Mouse (Mus musculus): Measurements from ENCODE around the gene Metrnl. TPM values are rescaled to one million over a fixed set of nuclear protein-coding genes. Genes with fewer than 3 reads are reported as not detected.

Metrnl gene
- polyA plus RNA-seq, 1 experiment from 2014 or later, result 1.9 TPM

DNA sequence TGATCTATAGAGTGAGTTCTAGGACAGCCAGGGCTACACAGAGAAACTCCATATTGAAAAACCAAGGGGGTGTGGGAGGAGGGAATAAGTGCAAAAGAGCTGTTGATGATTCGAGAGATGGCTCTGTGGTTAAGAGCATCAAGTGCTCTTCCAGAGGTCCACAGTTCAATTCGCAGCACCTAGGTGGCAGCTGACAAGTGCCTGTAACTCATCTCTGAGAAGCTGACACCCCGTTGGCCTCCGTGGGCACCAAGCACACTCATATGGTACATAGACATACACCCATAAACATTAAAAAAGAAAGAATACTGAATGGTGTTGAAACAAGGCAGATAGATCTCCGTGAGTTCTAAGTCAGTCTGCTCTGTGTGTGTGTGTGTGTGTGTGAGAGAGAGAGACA lies 32.6 kb upstream of the Metrnl start:
- no peak overlapping the region for H3K9ac ChIP-seq
- H3K27ac ChIP-seq, result no peak overlapping the region
- peaks cover 9% of the 10 kb centered on the region for H3K4me1 ChIP-seq
- peaks cover 12% of the 10 kb centered on the region; the same call in 1 of the 2 replicates for H3K36me3 ChIP-seq (ENCODE audit: poor library complexity, severe bottlenecking)
- no peaks in the 10 kb centered on the region for H3K9me3 ChIP-seq (replicated peaks)
- no peak overlapping the region for H3K4me2 ChIP-seq
- no peak for ATAC-seq
- H3K4me3 ChIP-seq, result no peak overlapping the region
- 93% methylated on average over 5 of the region's 5 CpGs for WGBS
- no peaks in the 10 kb centered on the region for H3K27me3 ChIP-seq

DNA sequence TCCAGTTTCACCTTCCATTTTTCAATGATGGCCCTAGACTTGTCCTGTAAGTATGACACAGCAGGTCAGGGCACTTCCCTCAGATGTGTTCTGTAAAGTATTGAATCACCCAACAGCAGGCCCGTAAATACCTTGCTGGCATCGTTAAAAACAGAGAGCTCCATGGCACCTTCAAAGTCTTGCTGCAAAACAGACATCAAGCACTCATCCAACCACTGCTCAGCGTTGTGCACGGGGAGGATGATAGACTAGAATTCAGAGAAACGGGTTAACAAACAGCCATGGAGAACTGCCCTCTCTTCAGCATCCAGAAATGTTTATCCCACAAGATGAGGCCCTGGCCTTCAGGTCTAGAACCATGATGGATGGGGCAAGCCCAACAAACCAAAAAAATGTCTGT lies 30.4 kb upstream of the Metrnl start:
- H3K9me3 ChIP-seq (replicated peaks), result 0 out of 2 replicates have a peak, but pooled peaks cover 2% of the 10 kb centered on the region
- no peak overlapping the region for H3K4me3 ChIP-seq
- H3K36me3 ChIP-seq (ENCODE audit: poor library complexity, severe bottlenecking), result peaks cover 9% of the 10 kb centered on the region; the same call in 1 of the 2 replicates
- peaks cover 9% of the 10 kb centered on the region for H3K4me1 ChIP-seq
- H3K27me3 ChIP-seq, result no peaks in the 10 kb centered on the region
- no peak overlapping the region for H3K4me2 ChIP-seq
- WGBS, result 94% methylated on average over 5 of the region's 5 CpGs
- no peak overlapping the region for H3K27ac ChIP-seq
- no peak overlapping the region for H3K9ac ChIP-seq
- ATAC-seq, result no peak

DNA sequence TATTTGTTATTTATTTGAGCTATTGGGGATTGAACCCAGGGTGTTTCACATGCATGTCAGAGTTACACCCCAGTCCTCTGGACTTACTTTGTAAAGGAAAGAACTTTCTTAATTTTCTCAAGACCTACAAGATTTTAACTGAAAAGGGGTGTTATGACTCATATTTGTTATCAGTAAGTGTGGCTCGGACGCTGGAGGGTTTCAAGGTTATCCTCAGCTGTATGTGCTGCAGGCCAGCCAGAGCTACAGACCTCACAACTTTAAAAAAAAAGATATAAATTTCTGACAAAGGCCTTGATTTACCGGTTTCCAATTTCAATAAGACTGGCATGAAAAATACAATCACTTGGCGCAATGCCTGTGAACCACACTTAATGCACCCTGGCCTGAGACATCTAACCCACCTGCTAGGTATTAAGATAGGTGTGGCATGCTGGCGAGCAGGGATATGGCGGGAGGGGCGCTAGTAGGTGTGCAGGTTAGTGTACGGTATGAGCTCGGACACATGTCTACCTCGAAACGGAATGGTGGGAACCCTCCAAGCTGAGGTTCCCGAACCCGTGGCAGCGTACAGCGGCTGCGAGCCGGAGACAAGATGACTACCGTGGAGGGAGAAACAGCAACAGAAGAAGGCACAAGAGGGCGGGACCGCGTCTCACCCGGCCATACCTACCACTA lies 28.9 kb upstream of the Metrnl start:
- Histone ChIP-seq H3K36me3 (ENCODE audit: poor library complexity, severe bottlenecking) (peaks cover 9% of the 10 kb centered on the region; the same call in 1 of the 2 replicates), H3K4me3 (peak overlapping the region; percentile 67), H3K27me3 (no peaks in the 10 kb centered on the region), H3K4me1 (peaks cover 9% of the 10 kb centered on the region), H3K4me2 (peak overlapping the region; percentile 81), H3K9me3 (replicated peaks) (0 out of 2 replicates have a peak, but pooled peaks cover 5% of the 10 kb centered on the region), H3K9ac (peak overlapping the region; percentile 81), H3K27ac (peak overlapping the region; percentile 89)
- WGBS, result 4% methylated on average over 22 of the region's 22 CpGs
- peak; percentile 57; the same call in 1 of the 2 replicates for ATAC-seq

DNA sequence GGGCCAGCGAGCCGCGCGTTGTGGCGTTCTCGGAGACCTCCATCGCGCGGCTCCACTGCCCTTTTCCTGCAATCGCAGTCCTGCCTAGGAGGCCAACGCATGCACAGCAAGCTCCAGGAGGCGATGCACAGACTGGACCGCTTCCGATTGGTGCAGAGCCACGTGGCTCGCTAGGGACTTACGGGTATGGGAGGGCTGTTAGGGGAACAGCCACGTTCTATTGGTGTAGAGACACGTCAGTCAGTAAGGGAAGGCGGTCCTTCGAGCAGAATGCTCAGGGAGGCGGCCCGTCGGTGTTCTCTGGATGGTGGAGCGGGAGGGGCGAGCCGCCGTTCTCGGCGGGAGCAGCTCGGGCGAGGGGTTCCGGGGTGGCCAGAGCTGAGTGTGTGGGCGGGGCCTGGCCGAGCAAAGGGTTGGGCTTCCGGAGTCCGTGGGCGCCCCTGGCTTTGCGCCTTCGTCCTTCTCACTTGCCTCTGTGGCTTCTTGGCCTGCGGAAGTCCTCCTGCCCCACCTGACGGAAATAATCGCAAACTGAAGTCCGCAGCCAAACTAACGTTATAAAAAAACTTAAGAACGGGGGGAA lies 28.3 kb upstream of the Metrnl start, which contains the start of gene B3gntl1:
TSS of gene B3gntl1 (minus strand) at position 164 of the 583 bp plus-strand sequence.
- H3K4me1 ChIP-seq, result peaks cover 9% of the 10 kb centered on the region
- H3K36me3 ChIP-seq (ENCODE audit: poor library complexity, severe bottlenecking), result peaks cover 6% of the 10 kb centered on the region; the same call in 1 of the 2 replicates
- H3K4me3 ChIP-seq, result peak within 1 kb of the TSS; percentile 67
- H3K9ac ChIP-seq, result peak within 1 kb of the TSS; percentile 81
- 0 out of 2 replicates have a peak, but pooled peaks cover 5% of the 10 kb centered on the region for H3K9me3 ChIP-seq (replicated peaks)
- H3K4me2 ChIP-seq, result peak within 1 kb of the TSS; percentile 81
- WGBS, result under 1% methylated on average over 46 of the region's 46 CpGs
- peak within 1 kb of the TSS; percentile 89 for H3K27ac ChIP-seq
- no peaks in the 10 kb centered on the region for H3K27me3 ChIP-seq
- ATAC-seq, result peak; percentile 100

DNA sequence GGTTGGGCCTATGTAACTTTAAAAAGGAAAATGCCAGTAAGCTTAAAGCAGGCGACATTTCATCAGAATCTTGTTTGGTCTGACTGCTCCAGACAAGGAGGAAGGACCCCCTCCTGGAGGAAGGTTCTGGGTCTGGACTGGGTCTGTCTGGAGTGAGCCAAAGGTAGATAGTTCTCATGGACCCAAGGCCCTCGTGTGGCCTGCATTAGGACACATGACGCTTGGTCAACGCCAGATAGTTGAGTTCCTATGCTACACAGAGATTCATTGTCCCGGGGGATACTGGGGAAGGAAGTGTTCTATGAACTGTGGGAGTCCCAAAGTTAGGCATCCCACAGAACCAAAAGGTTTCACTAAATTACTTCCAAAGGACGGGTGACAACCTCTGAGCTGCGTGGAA lies 27.7 kb upstream of the Metrnl start:
- peaks cover 3% of the 10 kb centered on the region; the same call in 1 of the 2 replicates for H3K36me3 ChIP-seq (ENCODE audit: poor library complexity, severe bottlenecking)
- H3K4me1 ChIP-seq, result peaks cover 9% of the 10 kb centered on the region
- ATAC-seq, result peak; percentile 0; the same call in 1 of the 2 replicates
- H3K27me3 ChIP-seq, result no peaks in the 10 kb centered on the region
- H3K9me3 ChIP-seq (replicated peaks), result 0 out of 2 replicates have a peak, but pooled peaks cover 5% of the 10 kb centered on the region
- H3K9ac ChIP-seq, result peak overlapping the region; percentile 65
- peak overlapping the region; percentile 81 for H3K4me2 ChIP-seq
- H3K27ac ChIP-seq, result peak overlapping the region; percentile 63
- 74% methylated on average over 7 of the region's 7 CpGs for WGBS
- H3K4me3 ChIP-seq, result peak overlapping the region; percentile 67

DNA sequence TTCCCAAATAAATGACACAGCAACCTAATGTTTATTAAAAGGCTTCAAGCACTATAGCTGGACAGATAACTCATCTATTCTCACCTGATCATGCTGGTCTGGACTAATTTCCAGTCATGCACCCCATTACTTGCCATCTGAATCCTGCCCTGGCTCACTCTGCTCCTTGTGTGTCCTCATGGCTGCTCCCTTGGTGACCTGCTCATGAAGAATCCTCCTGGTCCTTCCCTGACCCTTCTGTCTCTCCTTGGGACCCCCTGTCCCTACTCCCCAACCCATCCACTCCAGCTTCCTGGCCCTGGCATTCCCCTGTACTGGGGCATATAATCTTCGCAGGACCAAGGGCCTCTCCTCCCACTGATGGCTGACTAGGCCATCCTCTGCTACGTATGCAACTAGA lies 24.5 kb upstream of the Metrnl start:
- Histone ChIP-seq H3K4me2 (no peak overlapping the region), H3K27me3 (no peaks in the 10 kb centered on the region), H3K27ac (no peak overlapping the region), H3K9ac (no peak overlapping the region), H3K36me3 (ENCODE audit: poor library complexity, severe bottlenecking) (no peaks in the 10 kb centered on the region), H3K4me1 (peaks cover 9% of the 10 kb centered on the region), H3K4me3 (no peak overlapping the region), H3K9me3 (replicated peaks) (0 out of 2 replicates have a peak, but pooled peaks cover 5% of the 10 kb centered on the region)
- no peak for ATAC-seq
- 85% methylated on average over 2 of the region's 2 CpGs for WGBS

DNA sequence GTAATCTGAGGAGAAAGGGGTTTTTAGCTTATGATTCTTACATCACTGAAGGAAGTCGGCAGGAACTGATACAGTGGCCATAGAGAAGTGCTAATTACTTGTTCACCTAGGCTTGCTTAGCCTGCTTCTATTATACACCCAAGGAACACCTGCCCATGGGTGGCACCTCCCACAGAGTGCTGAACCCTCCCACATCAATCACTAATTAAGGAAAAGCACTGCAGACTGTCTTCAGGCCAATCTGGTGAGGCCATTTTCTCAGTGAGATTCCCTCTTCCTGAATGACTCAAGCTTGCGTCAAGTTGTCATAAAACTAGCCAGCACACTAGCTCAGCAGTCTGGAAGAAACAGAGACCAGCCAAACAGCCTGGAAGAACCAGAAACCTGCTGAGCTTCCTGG lies 21.8 kb upstream of the Metrnl start:
- H3K36me3 ChIP-seq (ENCODE audit: poor library complexity, severe bottlenecking), result no peaks in the 10 kb centered on the region
- no peak overlapping the region for H3K27ac ChIP-seq
- no peaks in the 10 kb centered on the region for H3K4me1 ChIP-seq
- H3K9me3 ChIP-seq (replicated peaks), result 0 out of 2 replicates have a peak, but pooled peaks cover 5% of the 10 kb centered on the region
- H3K4me3 ChIP-seq, result no peak overlapping the region
- no peak for ATAC-seq
- WGBS, result 75% methylated on average over 2 of the region's 2 CpGs
- no peak overlapping the region for H3K4me2 ChIP-seq
- H3K9ac ChIP-seq, result no peak overlapping the region
- H3K27me3 ChIP-seq, result no peaks in the 10 kb centered on the region

DNA sequence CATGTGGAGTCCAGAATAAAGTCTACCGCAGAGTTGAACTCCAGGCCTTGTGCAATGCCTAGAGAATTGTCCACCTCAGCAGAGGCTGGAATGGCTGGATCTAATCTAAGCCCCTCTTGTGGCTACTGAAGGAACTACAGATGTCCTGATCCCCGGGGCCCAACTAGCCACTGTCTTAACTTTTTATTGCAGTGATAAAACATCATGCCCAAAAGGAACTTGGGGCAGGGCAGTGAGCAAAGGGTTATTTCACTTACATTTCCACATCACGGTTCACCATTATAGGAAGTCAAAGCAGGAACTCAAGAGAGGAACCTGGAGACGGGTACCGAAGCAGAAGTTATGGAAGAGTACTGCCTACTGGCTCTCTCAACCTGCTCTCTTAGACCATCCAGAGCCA lies 20.6 kb upstream of the Metrnl start:
- Histone ChIP-seq H3K4me3 (no peak overlapping the region), H3K9me3 (replicated peaks) (0 out of 2 replicates have a peak, but pooled peaks cover 5% of the 10 kb centered on the region)
- ATAC-seq, result no peak

DNA sequence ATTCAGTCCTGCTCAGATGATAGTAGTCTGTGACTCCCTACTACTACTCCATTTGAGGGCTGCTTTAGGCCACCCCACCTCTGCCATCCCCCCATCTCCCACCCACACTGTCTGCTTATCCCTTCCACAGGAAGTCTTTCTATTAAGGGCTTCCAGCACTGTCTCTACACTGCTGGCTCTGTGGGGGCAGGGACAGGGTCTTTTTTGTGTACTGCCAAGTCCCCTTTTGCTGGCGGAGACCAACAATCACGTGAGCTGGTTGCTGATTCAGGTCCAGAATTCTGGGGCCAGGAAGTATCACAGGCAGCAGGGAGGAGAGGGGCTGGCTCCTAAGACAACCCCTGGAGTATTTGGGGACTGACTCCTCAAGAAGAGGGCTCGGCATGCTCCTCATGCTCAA lies 18.1 kb upstream of the Metrnl start:
- WGBS, result 54% methylated on average over 3 of the region's 3 CpGs
- H3K9ac ChIP-seq, result no peak overlapping the region

More for the DNA sequence above, 20.6 kb upstream of the Metrnl start:
- H3K27me3 ChIP-seq, result no peaks in the 10 kb centered on the region
- no peak overlapping the region for H3K9ac ChIP-seq
- H3K27ac ChIP-seq, result no peak overlapping the region
- H3K4me2 ChIP-seq, result no peak overlapping the region
- no peaks in the 10 kb centered on the region for H3K4me1 ChIP-seq
- WGBS, result 83% methylated on average over 5 of the region's 5 CpGs
- H3K36me3 ChIP-seq (ENCODE audit: poor library complexity, severe bottlenecking), result no peaks in the 10 kb centered on the region

DNA sequence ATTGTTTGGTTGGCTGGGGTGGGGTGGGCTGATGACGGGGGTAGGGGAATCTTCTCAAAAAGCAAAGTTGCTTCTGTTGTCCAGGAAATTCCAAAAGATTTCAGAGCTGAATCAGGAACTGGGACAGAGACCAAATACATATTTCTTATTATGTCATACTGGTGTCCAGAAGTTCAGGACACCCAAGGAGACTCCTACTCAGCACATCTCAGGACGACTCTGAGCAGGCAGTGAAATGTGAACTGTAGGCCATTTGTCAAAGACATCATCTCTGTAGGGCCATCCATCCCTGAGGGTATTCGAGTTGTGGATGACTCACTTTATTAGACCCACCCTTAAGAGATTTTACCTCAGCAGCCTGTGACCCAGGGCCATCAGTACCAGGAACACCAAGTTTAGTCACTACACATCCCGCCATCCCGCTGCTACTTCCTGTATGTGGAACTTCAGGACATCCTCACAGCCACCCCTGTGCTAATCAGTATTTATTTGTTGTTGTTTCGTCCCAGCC lies 15.8 kb upstream of the Metrnl start:
- no peaks in the 10 kb centered on the region for H3K36me3 ChIP-seq (ENCODE audit: poor library complexity, severe bottlenecking)
- no peaks in the 10 kb centered on the region for H3K9me3 ChIP-seq (replicated peaks)
- WGBS, result 83% methylated on average over 6 of the region's 6 CpGs
- ATAC-seq, result no peak
- H3K27me3 ChIP-seq, result no peaks in the 10 kb centered on the region
- H3K9ac ChIP-seq, result no peak overlapping the region
- H3K27ac ChIP-seq, result no peak overlapping the region
- H3K4me2 ChIP-seq, result no peak overlapping the region
- H3K4me1 ChIP-seq, result no peaks in the 10 kb centered on the region
- no peak overlapping the region for H3K4me3 ChIP-seq

More for the DNA sequence above, 18.1 kb upstream of the Metrnl start:
- H3K27me3 ChIP-seq, result no peaks in the 10 kb centered on the region
- no peak overlapping the region for H3K27ac ChIP-seq
- ATAC-seq, result no peak
- H3K4me2 ChIP-seq, result no peak overlapping the region
- H3K36me3 ChIP-seq (ENCODE audit: poor library complexity, severe bottlenecking), result no peaks in the 10 kb centered on the region
- no peaks in the 10 kb centered on the region for H3K9me3 ChIP-seq (replicated peaks)
- H3K4me3 ChIP-seq, result no peak overlapping the region
- H3K4me1 ChIP-seq, result no peaks in the 10 kb centered on the region

DNA sequence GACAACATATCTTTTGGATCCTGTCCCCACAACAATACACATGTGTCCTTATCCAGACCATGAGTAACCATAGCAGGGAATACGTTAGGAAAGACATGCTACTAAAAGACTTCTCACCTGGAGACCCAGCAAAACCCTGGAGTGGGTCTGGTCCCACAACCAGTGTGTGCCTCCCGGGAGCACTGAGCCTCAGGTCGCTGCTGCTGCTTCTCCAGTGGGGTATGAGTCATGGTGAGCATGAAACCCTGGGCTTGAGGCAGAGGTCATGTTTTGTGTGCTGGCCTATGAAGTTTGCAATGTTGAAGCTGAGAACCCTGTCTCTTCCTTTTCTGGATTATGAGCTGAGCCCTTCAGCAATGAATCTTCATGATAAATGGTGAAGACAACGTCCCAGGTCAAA lies 15.3 kb upstream of the Metrnl start:
- Histone ChIP-seq H3K9me3 (replicated peaks) (no peaks in the 10 kb centered on the region), H3K36me3 (ENCODE audit: poor library complexity, severe bottlenecking) (no peaks in the 10 kb centered on the region), H3K4me2 (no peak overlapping the region), H3K27me3 (no peaks in the 10 kb centered on the region), H3K27ac (no peak overlapping the region), H3K4me3 (no peak overlapping the region), H3K9ac (no peak overlapping the region), H3K4me1 (no peaks in the 10 kb centered on the region)
- 85% methylated on average over 4 of the region's 4 CpGs for WGBS
- no peak for ATAC-seq

DNA sequence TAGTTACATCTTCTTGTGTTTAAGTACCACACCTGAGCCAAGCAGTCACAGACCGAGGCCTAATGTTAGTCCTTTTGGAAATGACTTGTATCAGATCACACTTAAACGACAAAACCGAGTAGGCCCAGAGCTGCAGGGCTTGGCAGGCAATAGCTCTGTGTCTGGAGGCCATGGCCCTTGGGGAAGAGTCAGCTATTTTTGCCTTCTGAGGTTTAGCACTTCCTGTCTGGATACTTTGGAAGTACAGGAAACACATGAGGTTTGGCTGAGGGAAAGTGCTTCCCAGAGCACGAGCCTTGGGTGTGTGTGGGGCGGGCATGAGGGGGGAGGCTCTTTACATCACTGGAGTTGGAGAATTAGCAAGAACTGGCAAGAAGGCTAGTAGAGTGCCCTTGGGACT lies 14.7 kb upstream of the Metrnl start:
- Histone ChIP-seq H3K4me3 (no peak overlapping the region), H3K9ac (no peak overlapping the region), H3K4me1 (no peaks in the 10 kb centered on the region), H3K9me3 (replicated peaks) (no peaks in the 10 kb centered on the region), H3K36me3 (ENCODE audit: poor library complexity, severe bottlenecking) (no peaks in the 10 kb centered on the region), H3K4me2 (no peak overlapping the region), H3K27ac (no peak overlapping the region), H3K27me3 (no peaks in the 10 kb centered on the region)
- WGBS, result 86% methylated on average over 5 of the region's 5 CpGs
- no peak for ATAC-seq

Data from forebrain, embryonic 13.5 days (tissue).